Mouse (Mus musculus) macrophage (primary cell): ENCODE measurements at regions not wholly inside any gene's neighbourhood (a gene's known extent, or its start where the extent isn't known, plus 50 kb on each side); places are given as distances from the start of the nearest gene placed in this dataset.
"Not testable (repeated sequence)": the region's sequence is repeated elsewhere in the genome, so short reads cannot be mapped to it uniquely, and the experiment has no call there.

Source experiments
- H3K27ac ChIP-seq: fragments of 350-480 bp; formaldehyde crosslinking; 2 replicates; pipeline ENCODE4 v1.9.0; 2021
- H3K36me3 ChIP-seq: fragments of 350-480 bp; formaldehyde crosslinking; 2 replicates; pipeline ENCODE4 v1.9.0; 2021; ENCODE audit errors: inconsistent target
- H3K4me3 ChIP-seq: fragments of 350-480 bp; formaldehyde crosslinking; 2 replicates; pipeline ENCODE4 v1.9.0; 2021; ENCODE audit errors: inconsistent target
- H3K79me2 ChIP-seq: fragments of 350-480 bp; formaldehyde crosslinking; 2 replicates; pipeline ENCODE4 v1.9.0; 2021; ENCODE audit errors: inconsistent target
- WGBS: methylation state at CpG from one replicate; pipeline ENCODE4 v1.1.7; 2026; ENCODE audit warnings: inconsistent platforms; ENCODE audit not compliant: missing documents; 5-methylcytosine and 5-hydroxymethylcytosine counted together

DNA sequence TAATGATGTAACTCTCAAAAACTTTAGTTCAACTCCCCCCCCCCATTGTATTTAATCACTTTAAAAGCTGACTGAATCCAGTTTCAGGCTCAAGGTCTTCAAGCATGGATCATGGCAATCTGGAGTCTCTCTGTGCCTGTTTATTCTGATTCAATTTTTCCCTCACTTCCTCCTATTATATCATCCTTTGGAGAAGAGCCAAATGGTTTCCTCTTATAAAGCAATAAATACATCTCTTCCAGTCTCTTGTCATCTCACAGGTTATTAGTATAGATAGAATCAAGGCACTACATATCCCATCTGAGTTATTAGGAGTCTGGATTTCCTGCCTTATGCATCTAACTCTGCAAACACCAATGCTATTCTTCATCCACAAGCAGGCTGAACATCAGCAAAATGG, 530.2 kb upstream of the Pdcd1 start:
- Histone ChIP-seq H3K79me2 (no peaks in the 10 kb centered on the region), H3K4me3 (no peak overlapping the region), H3K36me3 (no peaks in the 10 kb centered on the region)

DNA sequence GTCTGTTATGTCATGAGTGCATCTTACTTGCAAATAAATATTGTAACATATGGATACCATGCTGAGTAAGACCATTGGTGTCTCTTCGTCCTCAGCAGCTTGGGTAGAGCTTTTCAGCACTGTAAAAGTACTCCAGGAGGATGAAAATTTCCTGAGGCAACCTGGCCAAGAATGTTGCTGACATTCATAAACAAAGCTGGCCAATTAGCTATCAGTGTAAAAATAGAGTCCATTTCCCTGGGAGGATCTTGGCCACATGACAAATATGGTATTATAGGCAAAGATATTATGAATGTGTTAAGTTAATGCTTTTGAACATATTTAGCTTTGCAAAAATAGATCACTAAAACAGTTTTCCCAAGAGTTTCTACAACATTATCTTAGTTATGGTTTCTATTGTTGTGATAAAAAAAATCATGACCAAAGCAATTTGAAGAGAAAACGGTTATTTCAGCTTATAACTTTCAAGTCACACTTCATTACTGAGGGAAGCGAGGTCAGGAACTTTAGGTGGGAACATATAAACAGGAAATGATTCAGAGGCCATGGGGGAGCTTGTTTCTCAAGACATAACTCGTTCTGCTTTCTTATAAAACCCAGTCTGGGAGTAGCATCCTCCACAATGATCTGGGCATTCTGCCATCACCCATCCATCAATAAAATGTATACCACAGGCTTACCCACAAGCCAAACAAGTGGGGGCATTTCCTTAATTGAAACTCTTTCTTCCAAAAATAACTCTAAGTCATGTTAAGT, 529.5 kb upstream of the Pdcd1 start:
- Histone ChIP-seq H3K79me2 (no peaks in the 10 kb centered on the region), H3K36me3 (no peaks in the 10 kb centered on the region)
- 27% methylated on average over 4 of the region's 4 CpGs for WGBS

More for the DNA sequence above, 530.2 kb upstream of the Pdcd1 start:
- H3K27ac ChIP-seq = no peak overlapping the region

DNA sequence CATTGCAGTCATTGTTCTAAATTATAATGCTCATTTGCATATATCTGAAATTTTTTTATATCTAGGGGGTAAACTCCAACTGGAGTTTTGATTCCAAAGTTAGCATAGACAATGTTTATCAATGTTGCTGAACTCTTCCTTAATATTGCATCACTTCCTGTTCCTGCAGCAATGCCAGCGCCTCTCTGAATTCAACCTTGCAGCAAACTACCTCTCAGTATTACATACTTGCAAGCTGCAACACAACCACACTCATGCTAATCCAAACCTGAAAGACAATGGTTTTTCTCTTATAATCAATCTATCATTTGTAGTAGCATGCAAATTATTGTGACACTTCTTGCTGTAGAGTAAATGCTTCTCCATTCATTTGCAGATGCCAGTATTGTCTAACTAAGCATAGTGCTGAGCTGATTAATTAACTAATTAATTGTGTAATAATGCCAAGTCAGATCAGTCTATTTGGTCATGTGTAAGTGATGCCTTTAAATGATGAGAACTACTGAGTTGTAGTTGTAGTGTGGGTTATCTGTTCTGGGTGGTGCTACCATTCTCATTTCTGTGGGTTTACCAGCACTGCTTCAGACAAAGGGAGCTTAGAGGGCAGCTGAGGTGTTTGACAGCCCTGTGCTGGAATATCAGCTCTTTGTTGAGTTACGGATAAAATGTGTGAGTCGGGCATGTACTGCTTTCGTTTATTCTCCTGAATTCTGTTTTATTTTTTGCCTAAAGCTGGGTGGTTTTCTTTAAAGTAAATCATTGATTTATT, 480.6 kb upstream of the Pdcd1 start:
- 82% methylated on average over 4 of the region's 4 CpGs for WGBS
- no peaks in the 10 kb centered on the region for H3K79me2 ChIP-seq
- H3K4me3 ChIP-seq = no peak overlapping the region
- no peak overlapping the region for H3K27ac ChIP-seq
- H3K36me3 ChIP-seq = no peaks in the 10 kb centered on the region

More for the DNA sequence above, 529.5 kb upstream of the Pdcd1 start:
- no peak overlapping the region for H3K4me3 ChIP-seq
- H3K27ac ChIP-seq = no peak overlapping the region

DNA sequence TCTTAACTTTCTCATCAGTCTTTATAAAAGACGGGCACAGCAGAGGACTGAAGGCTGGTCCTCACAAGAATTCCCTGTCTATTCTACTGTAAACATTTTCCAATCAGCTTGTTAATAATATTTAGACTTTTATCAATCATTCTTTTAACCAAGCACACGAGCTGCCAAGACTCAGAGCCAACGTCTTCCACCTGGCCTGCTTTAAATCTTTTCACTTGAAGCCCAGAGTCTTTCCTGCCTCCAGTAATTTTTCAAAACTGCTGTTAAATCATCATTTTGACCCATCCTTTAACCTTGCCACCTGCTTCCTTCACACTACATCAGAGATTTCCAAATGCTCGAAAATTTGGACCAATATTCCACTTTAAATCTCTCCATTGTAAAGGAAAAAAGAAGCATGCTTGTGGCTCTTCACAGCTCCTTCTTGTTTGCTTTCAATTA, 451.7 kb upstream of the Pdcd1 start:
- Histone ChIP-seq H3K4me3 (no peak overlapping the region), H3K79me2 (no peaks in the 10 kb centered on the region), H3K36me3 (no peaks in the 10 kb centered on the region), H3K27ac (no peak overlapping the region)
- WGBS = 85% methylated on average over 4 of the region's 4 CpGs

DNA sequence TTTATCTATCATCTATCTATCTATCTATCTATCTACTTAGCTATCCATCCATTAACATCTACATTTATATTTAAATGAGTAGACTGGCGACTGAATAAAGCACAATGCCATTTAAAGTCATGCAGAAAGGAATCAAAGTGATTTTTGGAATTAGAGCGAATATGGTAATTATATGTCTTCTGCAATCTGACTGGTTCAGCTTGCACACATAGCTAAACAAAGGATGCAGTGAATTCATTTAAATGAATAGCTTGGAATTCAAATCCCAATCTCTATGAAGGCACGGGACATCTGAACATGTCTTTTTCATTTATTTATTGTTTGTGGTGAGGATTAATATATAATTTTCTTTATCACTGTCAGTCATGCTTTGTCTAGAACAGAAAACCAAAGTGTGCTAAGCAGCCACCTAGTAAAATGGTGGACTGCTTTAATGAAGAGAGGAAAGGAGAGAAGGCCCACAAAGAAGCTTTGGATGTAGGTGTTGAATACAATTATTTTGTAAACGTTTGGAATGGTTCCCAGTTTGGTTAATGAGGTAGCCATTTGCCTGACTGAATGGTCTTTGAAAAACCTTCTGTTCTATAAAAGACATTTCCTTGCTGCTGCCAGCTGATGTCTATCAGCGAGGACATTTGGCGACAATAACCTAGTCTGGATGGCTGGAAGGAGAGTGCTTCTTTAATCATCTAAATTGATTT, 451.2 kb upstream of the Pdcd1 start:
- H3K4me3 ChIP-seq = no peak overlapping the region
- no peak overlapping the region for H3K27ac ChIP-seq
- 87% methylated on average over 6 of the region's 6 CpGs for WGBS

DNA sequence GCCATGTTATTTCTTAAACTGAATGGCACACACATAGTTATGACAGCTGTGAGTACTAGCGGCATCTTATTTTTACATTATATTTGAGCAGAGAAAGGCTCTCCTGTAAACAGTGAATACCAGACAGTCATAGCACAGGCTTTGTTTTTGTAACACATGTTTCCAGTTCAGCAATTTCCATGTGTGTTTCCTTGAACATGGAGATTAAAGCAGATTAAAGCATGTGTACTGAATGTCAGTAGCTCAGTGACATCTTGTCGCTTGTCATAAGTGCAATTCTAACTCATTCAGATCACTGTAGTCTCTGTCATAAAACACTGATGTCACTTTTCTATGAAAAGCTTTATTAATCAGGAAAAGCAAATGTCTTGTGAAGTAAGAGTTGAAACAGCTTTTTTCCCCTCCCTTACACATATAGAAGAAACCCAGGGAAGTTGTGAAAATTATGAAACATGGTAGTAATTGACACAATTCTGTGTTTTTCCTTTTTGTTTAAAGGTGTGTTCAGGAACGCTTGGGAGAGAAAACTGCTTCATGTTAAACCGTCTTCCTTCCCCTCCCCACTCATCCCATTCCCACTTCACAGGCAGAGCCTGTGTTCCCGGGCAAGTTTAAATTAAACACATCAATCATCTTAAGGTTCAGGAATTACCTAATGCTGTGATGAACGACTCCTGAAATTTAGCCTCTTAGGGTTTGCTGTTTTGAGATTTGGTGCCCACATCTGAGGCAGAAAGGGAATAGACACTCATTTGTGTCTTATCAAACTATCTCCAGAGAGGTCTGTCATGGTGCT, 449.9 kb upstream of the Pdcd1 start:
- Histone ChIP-seq H3K27ac (no peak overlapping the region), H3K36me3 (no peaks in the 10 kb centered on the region), H3K4me3 (no peak overlapping the region), H3K79me2 (no peaks in the 10 kb centered on the region)
- 87% methylated on average over 6 of the region's 6 CpGs for whole genome bisulfite sequencing

More for the DNA sequence above, 451.2 kb upstream of the Pdcd1 start:
- no peaks in the 10 kb centered on the region for H3K36me3 ChIP-seq
- H3K79me2 ChIP-seq = no peaks in the 10 kb centered on the region

DNA sequence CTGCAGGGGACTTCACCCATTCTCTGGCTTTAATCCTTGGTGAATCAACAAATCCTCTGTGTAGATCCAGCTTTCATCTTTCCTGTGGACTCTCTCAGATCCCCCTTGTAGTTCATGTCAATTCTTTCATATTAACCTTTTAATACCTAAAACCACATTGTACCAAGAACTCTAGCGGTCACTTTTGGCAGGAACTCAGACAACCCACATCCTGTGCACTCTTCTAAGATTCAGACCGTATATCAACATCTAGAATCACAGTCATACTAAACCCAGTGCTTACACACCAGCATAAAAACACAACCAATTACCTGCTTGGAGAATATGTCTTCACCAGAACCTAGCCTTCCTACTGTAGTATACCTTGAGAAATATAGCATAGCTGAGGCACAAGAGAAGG, 444.6 kb upstream of the Pdcd1 start:
- H3K4me3 ChIP-seq = no peak overlapping the region
- no peaks in the 10 kb centered on the region for H3K79me2 ChIP-seq
- no peaks in the 10 kb centered on the region for H3K36me3 ChIP-seq
- 16% methylated on average over 2 of the region's 2 CpGs for WGBS
- H3K27ac ChIP-seq = no peak overlapping the region

DNA sequence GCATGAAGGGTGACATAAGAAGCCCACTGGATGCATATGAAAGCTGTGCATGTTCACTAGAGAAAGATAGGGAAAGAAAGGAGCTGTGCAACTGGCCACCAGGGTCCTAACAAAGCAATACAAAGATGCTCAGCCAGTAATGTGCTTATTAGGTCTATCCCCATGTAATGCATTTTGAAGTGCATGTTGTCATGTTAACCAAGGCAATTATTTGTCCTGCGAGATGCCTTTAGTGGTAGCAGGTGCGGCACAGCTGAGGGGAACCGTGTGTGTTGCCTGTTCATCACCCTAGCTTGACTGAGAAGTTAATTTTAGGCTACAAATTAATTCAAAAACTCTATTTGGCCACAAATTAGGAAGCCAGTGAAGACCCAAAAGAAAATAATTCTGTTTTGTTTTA, 444.0 kb upstream of the Pdcd1 start:
- no peak overlapping the region for H3K27ac ChIP-seq
- H3K79me2 ChIP-seq = no peaks in the 10 kb centered on the region
- 86% methylated on average over 3 of the region's 3 CpGs for WGBS
- no peaks in the 10 kb centered on the region for H3K36me3 ChIP-seq
- no peak overlapping the region for H3K4me3 ChIP-seq

DNA sequence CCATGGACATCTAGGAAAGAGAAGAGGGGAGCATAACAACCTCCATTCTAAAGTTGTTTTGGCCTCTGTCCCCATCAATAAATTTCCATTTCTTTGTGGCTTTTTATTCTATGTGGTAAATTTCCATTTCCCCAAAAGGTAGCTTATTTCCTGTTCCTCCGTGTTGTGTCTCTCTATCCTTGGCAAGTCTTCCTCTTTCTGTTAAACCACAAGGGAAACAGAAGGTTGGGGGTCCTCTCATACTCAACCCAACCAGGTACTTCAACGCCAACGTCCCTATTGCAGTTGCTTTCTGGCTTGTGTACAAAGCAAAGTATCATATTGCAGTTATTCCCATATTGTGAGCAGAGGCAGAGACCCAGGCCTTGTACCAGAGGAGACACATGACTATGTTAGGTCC, 434.7 kb upstream of the Pdcd1 start:
- H3K4me3 ChIP-seq = no peak overlapping the region
- no peaks in the 10 kb centered on the region for H3K79me2 ChIP-seq
- H3K27ac ChIP-seq = no peak overlapping the region
- no peaks in the 10 kb centered on the region for H3K36me3 ChIP-seq
- WGBS = 0% methylated on average over 3 of the region's 3 CpGs

DNA sequence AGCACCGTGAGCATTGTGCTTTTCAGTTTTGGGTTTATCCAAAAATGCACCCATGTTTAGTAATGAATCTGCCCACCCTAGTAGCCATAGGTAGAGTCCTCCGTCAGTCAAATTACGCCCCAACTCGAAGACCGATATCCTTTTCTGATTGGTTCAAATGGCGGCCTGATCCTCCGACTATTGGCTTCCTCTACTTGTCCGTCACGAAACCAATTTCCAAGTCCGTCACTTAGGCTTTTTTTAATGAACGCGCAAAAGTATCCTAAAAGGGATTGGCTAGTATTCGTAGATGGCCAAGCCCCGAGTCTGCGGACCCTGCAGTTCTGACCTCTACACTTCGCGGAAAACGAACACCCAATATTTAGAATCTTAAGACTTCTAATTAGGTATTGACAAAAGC, 417.5 kb upstream of the Pdcd1 start:
- not testable (repeated sequence) for H3K4me3 ChIP-seq, H3K36me3 ChIP-seq, H3K79me2 ChIP-seq, H3K27ac ChIP-seq
- WGBS = 97% methylated on average over 17 of the region's 18 CpGs

DNA sequence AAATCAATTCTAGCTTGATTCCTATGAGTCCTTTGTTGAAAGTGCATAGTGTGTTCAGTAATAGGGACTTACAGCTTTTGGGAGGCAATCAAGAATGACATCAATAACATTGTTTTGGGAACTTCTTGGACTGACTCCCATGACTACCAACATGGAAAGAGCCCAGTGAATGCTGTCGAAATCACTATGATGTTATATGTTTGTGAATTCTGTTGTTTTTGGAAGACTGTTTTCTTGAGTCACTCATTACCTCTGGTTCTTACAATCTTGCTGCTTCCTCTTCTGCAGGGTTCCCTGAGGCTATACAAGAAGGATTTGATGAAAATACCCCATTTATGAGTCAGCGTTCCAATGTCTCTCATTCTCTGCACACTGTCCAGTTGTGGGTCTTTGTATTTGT, 371.4 kb upstream of the Pdcd1 start:
- no peaks in the 10 kb centered on the region for H3K36me3 ChIP-seq
- 100% methylated on average over 2 of the region's 2 CpGs for WGBS
- H3K27ac ChIP-seq = no peak overlapping the region
- no peaks in the 10 kb centered on the region for H3K79me2 ChIP-seq
- H3K4me3 ChIP-seq = no peak overlapping the region

DNA sequence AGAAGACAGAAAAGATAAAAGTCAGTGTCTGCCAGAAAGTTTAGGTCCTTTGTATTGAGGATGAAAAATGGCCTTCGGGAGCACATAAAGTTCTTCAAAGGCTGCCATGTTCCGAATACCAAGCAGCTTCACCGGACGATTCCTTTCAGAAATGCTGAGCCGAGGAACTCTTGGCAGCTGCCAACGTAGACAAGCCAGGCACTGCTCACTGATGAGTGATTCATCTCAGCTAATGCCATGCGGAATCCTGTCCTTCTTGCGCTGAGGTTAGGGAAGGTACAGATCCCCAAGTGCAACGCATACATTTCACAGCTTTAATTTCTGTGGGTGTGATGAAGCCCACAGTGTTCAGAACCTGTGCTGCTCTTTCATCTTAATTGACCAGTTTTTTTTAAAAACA, 360.7 kb upstream of the Pdcd1 start:
- 90% methylated on average over 9 of the region's 9 CpGs for WGBS
- no peaks in the 10 kb centered on the region for H3K79me2 ChIP-seq
- H3K27ac ChIP-seq = no peak overlapping the region
- no peaks in the 10 kb centered on the region for H3K36me3 ChIP-seq
- no peak overlapping the region for H3K4me3 ChIP-seq

DNA sequence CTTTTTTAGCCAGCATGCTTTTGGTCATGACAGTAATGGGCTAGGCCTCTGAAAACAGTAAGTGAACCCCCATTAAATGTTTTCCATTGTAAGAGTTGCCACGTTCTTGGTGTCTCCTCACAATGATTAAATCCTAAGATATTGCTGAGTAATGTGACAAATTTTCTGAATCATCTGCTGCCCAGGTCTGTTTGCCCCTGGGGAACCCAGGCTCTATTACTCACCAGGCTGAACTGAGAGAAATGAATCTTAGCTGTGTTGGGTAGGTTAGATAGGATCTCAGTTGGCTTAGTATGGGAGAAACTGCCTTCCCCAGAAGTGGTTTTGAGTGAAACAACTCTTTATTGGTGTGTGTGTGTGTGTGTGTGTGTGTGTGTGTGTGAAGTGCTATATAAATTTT, 314.3 kb upstream of the Pdcd1 start:
- Histone ChIP-seq H3K4me3 (no peak overlapping the region), H3K27ac (no peak overlapping the region), H3K36me3 (no peaks in the 10 kb centered on the region), H3K79me2 (no peaks in the 10 kb centered on the region)
- WGBS = 75% methylated on average over 1 of the region's 1 CpGs

DNA sequence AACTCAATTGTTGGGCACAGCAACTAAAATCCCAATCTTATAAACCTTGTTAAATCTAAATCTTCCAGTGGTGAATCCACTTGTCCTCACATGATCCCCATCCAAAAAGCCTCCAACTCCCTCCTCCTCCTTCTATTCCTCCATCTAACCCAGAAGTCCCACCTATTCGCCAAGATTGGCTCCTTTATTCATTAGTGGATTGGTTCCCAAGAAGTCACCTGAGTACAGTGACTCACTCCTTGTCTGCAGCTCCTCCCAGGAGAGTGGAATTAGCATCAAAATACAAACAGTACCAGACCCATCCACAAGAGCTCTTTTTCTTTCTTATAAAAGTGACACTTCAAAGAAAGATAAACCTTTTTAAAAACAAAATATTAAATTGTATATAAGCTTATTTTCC, 304.6 kb upstream of the Pdcd1 start:
- H3K36me3 ChIP-seq = no peaks in the 10 kb centered on the region
- no peak overlapping the region for H3K4me3 ChIP-seq
- 83% methylated on average over 1 of the region's 1 CpGs for WGBS
- no peaks in the 10 kb centered on the region for H3K79me2 ChIP-seq
- no peak overlapping the region for H3K27ac ChIP-seq
